Mouse (Mus musculus) B cell, adult 2 months (primary cell): ENCODE results near the gene Ocln.
A peak's percentile ranks its signal among the peaks of the same experiment; 100 is the strongest.
"Not testable (repeated sequence)": the region's sequence is repeated elsewhere in the genome, so short reads cannot be mapped to it uniquely, and the experiment has no call there.

Experiments
- DNase-seq, 2 experiments: peaks; one replicate each; pipeline ENCODE4 v3.0.0; 2022

Gene Ocln

DNA sequence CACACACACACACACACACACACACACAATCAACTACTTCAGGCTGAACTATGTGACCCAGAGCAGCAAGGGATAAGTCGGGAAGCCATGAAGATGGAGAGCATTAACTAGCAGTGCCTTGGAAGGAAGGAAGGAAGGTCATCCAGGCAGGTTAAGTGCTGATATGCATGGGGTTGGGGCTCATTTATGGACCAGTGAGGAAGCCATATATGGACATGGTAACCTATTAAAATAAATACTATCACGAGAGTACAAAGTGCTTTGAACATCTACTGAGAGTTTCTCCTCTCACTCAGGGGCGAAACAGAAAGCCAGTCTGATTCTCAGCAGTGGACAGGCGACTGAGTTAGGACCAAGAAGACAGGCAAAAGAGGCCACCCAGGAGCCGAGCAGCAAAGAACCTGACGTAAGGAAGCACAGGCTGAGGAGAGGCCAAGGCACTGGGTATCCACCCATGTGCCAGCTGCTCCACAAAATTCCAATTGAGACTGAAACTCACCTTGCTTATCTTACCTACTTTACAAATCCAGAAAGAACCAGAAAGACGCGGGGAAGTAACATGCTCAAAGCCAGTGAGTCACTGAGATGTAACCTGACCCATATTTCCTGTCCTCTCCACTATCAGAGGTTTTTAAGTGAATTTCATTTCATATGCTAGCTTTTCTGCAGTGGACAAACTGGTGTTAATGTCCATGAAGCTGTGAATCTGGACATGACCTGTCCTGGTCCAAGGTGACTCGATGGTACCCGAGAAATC is 9.3 kb downstream of the Ocln start:
- no peak for DNase-seq

DNA sequence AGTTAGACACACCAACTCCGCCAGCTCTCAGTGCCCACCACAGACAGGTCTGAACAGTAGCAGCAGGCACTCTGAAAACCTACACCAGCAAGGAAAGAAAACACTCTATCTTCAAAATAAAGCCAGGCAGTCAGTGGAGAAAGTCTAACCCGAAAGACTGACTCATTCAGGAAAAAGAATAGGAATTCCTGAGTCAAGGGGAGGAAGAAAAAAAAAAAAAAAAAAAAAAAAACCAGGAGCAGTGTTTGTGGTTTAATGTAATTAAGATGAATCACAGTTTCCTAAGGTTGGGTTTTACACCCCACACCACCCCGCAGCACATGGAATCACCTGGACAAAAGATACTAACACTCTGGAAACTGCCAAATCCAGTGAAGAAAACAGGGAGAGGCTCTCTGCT is 16.4 kb downstream of the Ocln start:
- no peak for DNase-seq

DNA sequence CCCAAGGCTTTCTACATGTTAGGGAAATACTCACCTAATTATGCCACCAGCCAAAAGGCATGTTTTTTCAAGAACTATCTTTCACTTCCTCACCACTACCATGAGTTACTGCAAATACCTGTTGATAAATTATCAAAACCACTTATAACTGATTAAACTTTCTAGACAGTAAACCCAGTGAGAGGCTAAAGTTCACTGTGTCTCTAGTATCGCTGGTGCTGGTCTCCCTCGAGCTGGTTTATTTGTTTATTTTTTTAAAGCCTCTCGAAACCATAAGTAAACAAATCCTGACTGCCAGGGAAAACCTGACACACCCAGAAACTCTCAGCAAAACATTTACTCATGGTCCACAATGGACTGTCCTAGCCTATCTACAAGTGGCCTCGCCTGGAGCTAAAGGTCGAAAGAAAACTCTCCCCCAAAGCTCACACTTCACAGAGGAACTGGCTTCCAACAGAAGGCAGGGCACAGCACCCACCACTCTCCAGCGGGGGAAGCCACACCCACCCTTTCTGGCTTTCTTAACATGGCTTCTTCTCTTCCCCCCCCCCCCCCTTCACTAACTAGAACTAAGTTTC is 19.6 kb downstream of the Ocln start:
- DNase-seq, result no peak

DNA sequence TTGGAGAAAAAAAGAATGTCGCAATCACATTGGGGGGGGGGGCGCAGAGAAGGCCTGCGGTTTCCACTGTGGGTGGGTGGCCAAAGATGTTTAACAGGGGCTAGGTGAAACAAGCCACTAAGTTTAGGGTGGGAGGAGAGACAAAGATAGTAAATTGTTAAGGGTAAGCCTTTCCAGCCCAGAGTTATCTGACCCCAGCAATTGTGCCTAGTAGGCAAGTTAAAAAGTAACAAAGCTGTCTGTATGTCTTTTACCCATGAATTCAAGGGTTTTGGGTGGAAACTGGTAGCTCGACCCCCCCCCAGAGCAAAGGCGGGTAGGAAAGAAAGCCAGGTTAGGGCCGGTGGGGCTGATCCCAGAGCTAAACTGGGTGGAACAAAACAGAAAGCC is 25.9 kb downstream of the Ocln start:
- DNase-seq, result no peak

DNA sequence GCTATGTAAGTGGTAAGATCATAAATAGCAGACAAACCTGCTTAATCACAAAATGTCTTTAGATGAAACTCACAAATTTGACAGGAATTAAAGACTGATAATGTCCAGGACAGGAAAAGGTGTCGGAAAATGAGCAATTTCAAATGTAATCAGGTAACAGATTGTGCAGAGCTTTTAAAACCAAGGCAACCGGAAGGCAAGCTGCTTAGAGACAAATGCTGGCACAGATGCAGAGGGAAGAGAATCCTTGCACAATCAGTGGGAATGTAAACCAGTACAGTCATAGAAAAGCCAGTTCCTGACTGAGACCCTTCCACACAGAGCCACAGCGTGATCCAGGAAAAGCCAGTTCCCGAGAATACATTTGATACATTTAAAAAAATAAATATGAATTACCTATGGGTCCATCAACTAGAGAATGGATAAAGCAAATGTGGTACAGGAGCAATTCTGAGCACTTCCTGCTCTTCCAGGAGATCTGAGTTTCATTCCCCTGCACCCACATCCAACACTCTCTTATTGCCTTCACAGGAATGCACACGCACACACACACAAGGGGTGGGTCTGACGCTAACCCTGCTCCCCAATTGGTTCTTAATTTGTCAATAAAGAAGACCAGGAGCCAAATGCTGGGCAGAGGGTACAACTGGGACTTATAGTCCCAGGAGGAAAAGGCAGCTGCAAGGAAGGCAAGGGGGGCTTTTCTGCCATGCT is 26.4 kb downstream of the Ocln start:
- no peak for DNase-seq

DNA sequence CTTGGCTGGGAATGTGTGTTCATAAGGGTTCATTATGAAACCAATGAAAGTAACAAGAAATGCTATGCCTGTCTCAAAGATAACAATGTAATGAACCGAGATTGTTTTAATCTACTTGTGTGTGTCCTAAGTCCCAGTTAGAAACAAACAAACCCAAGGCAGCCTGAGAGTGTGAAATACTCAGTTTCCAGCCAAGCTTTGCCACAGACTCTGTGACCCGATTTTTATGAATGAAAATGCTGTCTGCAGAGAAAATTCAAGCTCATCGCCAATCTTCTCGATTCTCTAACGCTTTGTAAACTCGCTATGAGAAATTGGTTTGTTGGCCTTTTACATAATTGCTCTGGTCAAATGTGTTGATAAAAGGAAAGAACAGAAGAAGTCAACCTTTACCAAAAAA is 27.6 kb downstream of the Ocln start:
- no peak for DNase-seq

DNA sequence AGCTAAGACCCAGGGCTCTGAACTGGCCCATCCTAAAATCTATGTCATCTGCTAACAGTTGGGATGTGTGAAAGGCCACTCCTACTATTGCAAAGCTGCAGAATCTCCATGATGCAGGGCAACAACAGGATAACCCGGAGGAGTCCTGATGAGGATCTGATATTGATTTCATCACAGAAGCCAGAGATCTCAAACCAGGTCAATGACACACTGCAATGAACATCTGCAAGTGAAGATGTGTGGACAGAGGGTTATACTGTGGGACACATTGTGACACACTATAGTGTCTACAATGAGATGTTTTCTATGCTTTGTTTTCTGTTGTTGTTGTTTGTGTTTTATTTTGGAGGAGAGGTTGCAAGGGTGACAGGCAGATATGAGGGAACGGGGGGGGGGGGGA is 28.8 kb downstream of the Ocln start:
- DNase-seq, result no peak

DNA sequence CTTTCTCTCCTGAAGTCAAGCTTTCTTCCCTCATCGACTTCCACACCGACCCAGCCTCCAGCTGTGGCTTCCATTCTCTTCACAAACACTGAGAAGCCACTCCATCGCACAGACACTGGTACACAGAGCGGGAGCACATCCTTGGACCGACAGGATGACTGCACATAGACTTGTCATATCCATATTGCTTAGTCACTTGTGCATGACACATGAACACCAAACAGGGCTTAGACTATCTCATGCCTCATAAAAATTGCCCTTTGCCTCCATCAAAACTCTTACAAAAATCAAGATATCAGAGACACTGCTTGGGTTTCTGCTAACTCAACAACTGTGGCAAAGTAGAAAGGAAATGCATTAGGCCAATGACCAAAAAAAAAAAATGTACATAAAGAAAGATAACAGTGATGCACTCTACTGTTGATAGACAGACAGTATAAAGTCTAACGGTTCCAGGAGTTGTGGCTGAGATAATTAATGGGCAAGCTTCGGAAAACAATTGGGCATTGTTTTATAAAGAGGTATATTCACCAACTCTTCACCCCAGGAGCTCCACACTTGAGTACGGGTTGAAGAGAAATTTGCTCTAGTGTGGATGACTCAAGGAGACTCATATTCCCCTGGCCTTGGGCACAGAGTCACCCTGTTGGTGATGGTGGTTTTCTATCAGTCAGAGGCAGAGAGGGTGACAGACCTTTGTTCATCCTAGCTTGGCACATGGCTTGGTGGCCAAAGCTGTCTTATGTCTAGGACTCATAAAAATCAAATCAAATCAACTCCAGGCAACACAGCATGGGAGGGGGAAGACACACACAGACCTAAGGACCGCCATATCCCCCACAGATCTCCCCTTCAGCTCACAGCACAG is 30.6 kb downstream of the Ocln start:
- DNase-seq, result no peak

DNA sequence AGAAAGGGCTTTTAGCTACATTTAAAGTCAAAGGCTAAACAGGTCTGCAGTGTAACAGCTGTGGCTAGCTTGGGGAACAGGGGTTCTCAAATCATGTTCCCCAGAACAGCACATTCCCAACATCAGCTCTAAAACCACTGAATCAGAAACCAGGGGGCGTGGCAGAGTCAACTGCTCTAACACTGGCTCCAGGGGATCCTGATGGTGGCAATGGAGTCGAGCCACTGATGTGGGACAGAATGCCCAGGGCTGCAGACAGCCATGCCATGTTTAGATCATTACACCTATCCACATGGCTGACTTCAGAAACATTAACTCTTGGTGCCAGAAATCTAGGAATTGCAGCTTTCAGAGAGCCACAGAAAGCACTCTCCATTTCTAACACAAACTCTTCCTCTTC is 33.4 kb downstream of the Ocln start:
- no peak for DNase-seq

DNA sequence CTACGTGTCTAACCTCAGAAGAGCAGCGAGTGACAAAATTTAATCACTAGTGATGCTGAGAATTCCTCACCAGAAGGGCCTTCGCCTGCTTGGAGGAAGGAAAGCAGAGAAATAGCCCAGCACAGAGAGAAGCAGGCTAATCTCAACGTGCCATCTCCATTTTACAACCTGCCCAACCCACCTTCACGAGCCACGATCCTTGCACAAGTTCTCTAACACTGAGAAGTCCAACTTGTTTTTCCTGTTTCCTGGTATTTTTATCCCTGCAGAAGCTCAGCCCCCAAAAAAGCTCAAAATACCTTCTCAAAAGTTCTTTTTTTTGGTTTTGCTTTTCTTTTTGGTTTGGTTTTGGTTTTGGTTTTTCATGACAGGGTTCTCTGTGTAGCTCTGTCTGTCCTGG is 34.3 kb downstream of the Ocln start:
- DNase-seq, result no peak

DNA sequence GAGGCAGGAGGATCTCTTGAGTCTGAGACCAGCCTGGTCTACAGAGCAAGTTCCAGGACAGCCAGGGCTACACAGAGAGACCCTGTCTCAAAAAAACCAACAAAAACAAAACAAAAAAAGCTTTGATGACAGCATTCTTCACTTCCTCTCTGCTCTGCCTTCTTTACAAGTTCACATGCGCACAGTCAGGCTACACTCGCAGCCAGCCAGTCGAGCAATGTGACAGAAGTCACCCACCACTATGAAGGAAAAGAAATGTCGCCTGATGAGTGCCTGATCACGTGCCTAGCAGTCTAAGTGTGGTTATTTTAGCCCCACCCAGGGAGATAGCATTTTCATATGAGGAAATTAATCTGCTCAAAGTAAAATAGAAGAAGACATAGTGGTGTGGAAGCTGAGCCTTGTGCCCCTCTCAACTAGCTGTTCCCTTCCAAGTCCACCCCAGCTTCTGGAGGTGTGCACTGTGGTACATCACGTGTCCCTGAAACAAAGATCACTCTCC is 34.8 kb downstream of the Ocln start:
- no peak for DNase-seq

DNA sequence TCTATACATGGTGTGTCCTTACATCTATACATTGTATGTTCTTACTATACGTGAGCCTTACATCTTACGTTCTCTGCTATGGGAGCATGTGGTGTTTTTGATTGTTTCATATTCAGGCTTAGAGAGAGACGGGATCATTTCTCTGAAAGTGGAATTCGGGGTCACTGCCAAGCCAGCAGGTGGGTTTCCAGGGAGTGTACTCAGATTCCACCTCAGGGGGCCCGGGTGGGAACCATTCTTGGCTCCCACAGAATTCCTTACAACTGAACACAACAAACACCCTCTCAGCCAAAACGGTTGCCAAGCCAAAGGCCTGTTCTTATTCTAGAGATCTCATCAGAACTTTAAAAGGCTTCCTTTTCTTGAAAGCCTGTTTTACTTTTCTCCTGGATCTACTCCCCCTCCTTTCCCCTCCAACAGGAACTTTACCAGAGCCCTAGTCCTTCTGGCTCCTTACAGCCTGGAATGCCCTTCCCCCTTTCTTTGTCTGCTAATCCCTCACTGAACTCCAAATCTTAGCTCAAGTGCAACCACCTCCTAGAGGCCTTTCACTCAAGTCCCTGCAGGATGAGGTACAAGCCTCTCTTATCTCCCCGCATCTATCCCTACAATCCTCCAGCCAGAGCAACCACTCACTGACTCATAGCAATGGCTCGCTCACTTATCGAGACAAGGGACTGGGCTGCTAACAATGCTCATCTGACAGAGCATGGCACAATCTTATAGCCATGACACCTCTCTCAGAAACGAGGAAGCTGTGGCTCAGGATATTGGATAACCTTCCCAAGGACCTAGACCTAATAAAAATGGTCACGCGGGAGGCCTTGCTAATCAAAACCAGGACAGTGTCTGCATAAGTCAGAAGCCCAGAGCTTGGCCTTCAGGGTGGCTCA is 36.1 kb downstream of the Ocln start:
- no peak for DNase-seq

DNA sequence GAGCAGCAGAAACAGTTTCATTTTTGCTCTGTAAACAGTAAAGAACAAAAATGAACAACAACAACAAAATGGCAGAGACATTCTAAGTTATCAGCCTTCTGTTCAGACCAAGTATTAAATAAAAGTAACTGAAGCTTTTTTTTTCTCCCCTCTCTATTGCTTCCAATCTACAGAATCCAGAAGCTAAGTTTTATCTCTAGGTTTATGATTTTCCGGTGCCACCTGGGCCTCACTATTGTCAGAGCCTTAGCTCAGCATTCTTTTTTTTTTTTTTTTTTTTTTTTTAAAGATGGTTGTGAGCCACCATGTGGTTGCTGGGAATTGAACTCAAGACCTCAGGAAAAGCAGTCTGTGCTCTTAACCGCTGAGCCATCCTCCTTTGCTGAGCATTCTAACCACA is 39.7 kb downstream of the Ocln start:
- no peak for DNase-seq

DNA sequence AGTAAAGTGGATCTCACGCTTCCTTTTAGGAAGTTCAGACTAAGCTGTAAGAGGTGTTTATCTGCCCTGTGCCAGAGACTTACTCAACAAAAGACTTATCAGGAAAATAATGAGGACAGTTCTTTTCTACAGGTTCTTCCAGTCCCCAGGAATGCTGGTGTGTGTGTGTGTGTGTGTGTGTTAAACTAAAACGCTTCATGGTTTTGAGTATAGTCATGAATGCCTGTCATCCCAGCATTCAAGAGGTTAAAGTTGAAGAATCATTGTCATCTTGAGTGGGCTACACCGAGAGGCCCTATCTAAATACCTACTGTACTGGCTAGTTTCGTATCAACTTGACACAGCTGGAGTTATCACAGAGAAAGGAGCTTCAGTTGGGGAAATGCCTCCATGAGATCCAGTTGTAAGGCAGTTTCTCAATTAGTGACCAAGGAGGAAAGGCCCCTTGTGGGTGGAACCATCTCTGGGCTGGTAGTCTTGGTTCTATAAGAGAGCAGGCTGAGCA is 40.6 kb downstream of the Ocln start:
- no peak for DNase-seq

DNA sequence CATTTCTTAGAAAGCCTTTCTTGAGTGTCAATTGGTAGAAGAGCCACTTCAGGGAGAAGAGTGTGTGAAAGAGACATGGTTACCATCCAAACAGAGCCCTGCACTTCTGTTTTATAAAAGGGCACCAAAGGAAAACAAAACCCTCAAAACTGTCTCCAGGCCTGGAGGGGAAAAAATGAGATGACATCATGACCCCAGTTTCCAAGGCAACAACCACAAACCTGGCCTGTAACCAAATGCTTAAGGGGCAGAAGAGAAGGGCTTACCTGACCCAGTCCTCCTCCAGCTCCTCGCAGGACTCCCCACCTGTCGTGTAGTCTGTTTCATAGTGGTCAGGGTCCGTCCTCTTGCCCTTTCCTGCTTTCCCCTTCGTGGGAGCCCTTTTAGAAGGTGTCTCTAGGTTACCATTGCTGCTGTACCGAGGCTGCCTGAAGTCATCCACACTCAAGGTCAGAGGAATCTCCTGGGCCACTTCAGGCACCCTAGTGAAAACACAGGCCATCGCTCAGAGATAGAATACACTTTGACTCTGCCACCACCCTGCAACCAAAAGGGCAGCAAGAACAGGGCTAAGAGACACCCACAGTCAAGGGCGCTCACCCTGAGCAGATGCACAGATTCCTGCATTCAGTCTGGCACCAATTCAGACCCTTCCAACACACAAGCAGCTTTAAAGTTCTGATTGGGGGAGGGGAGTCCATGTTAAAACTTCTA is 41.2 kb downstream of the Ocln start:
- peak in 1 of 2 experiments; percentile 8 for DNase-seq

DNA sequence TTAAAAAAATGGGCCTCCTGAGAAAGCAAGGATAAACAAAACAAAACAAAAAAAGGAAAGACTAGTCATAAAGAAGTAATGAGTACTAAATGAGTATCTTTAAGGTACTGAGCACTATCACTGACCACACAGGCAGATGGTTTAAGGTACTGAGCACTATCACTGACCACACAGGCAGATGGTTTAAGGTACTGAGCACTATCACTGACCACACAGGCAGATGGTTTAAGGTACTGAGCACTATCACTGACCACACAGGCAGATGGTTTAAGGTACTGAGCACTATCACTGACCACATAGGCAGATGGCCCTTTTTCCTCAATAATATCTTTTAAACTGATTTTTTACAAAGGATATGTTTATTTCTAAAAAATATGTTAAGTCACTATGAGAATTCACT is 52.9 kb downstream of the Ocln start:
- DNase-seq, result not testable (repeated sequence)

DNA sequence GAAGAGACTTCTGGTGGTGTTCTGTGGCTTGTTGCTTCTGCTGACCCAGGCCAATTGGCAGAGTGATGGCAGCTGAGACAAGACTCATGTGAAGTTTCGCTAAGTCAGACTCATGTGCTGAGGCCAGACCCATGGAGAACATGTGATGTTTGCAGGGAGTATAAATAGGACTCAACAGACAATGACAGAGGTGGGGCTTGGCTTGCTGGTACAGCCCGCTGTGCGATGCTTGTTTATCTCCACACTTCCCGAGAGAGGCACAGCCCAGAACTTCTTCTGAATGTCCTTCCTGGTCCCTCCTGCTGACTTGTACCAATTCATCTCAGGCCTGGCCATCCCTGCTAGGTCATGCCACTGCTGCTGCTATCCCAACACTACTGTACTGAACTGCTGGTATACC is 57.2 kb downstream of the Ocln start:
- no peak for DNase-seq

DNA sequence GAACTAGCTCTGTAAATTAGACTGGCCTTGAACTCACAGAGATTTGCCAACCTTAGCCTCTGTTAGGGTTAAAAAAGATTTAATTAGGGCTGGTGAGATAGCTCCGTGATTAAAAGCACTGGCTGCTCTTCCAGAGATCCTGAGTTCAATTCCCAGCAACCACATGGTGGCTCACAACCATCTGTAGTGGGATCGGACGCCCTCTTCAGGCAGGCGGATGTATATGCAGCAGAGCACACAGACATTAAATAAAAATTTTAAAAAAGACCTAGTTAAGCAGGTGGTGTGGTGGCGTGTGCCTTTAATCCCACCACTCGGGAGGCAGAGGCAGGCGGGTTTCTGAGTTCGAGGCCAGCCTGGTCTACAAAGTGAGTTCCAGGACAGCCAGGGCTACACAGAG is 58.1 kb downstream of the Ocln start:
- peak; percentile 15 to 19 for DNase-seq

DNA sequence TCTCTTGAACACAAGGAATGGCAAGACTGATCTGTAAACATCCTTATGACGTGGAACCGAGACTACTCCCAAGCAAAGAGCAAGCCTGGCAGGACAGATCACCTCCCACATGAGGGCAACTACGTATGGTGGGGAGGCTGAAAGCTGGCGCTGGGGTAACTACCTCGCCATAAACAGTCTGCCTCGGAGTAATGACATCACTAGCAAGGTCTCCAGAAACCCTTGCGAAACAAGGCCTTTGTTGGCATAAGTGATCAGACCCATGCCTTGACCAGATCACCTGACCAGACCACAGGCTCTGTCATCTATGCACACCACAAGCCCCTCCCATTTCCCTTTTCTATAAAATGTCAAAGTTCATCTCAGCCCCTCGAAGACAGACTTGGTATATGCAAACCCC is 59.2 kb downstream of the Ocln start:
- DNase-seq, result no peak

DNA sequence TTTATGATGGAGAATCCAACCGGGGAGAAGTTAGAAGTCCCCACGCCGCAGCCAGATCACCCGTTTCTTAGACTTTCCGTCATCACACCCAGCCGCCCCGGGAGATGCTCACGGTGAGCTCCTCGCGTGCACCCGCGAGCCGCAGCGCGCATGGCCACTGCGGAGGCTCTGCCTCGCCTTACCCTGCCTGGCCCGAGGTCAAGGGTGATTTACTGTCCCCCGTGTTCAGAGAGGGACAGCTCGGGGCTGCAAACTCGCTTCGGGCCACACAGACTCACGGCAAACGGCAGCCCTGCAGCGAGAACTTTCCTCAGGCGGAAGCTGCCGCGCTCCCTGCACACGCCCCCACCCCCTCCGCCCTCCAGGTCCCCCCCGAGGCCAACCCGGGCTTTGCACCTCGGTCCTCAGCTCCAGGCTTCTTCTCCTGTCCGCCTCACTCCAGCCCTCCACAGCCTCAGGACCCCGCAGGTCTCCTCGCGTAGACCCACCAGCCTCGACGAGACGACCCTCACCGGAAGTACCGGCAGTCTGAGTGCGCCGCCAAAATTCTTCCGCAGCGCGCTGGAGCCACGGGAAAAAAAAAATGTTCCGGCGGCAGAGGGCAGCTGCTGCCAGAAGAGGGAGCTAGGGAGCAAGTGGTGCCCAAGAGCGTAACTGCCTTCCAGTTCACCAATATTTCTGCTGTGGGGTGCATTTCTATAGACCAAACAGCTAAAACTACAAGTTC is 60.3 kb downstream of the Ocln start, which contains the start of gene Gtf2h2:
Gene Gtf2h2 (minus strand): TSS at position 519 of the 727 bp plus-strand sequence.
- peak; percentile 90 to 92 for DNase-seq
